Mouse (Mus musculus) kidney, embryonic 14.5 days (tissue): ENCODE data around the gene Adcy7. TPM values are rescaled to one million over a fixed set of nuclear protein-coding genes. Genes with fewer than 3 reads are reported as not detected.

Experiments used
- ATAC-seq: fragments of 200-750 bp; cut with Nextera tagmentation; 2 replicates; pipeline ENCODE4 v1.8.0; 2017; ENCODE audit warnings: moderate number of reproducible peaks, mild to moderate bottlenecking, moderate TSS enrichment, moderate library complexity; ENCODE audit not compliant: low FRiP score, low TSS enrichment
- H3K27ac ChIP-seq: fragments of 300-500 bp; sonication (generic); 2 replicates; pipeline ENCODE4 v1.5.1; 2014; ENCODE audit warnings: low read depth, mild to moderate bottlenecking, low read length, moderate library complexity, mixed read lengths
- H3K27me3 ChIP-seq: fragments of 300-500 bp; sonication (generic); 2 replicates; pipeline ENCODE4 v1.6.1; 2014; ENCODE audit warnings: mild to moderate bottlenecking, low read length; ENCODE audit not compliant: control insufficient read depth, insufficient read depth
- H3K36me3 ChIP-seq: fragments of 300-500 bp; sonication (generic); 2 replicates; pipeline ENCODE4 v1.6.1; 2014; ENCODE audit warnings: low read length, mixed read lengths; ENCODE audit not compliant: control insufficient read depth, insufficient read depth
- H3K4me1 ChIP-seq: fragments of 300-500 bp; sonication (generic); 2 replicates; pipeline ENCODE4 v1.6.1; 2014; ENCODE audit warnings: low read length, mixed read lengths; ENCODE audit not compliant: control insufficient read depth, insufficient read depth
- H3K4me2 ChIP-seq: fragments of 300-500 bp; sonication (generic); replicated peaks from 2 replicates; pipeline ENCODE4 v1.6.1; 2014; ENCODE audit warnings: low read depth, mild to moderate bottlenecking, low read length
- H3K4me3 ChIP-seq: fragments of 300-500 bp; sonication (generic); 2 replicates; pipeline ENCODE4 v1.5.1; 2014; ENCODE audit warnings: mild to moderate bottlenecking, low read length
- H3K9ac ChIP-seq: fragments of 300-500 bp; sonication (generic); 2 replicates; pipeline ENCODE4 v1.6.1; 2014; ENCODE audit warnings: low read depth, mild to moderate bottlenecking, low read length, moderate library complexity
- H3K9me3 ChIP-seq: fragments of 300-500 bp; sonication (generic); 2 replicates; pipeline ENCODE4 v1.6.1; 2016; ENCODE audit warnings: low read length; ENCODE audit not compliant: control insufficient read depth
- WGBS: fragments of 180-500 bp; shearing (Covaris S2); extraction: QIAGEN DNeasy Blood & Tissue Kit; methylation state at CpG from one replicate; pipeline ENCODE4 v1.1.7; 2014; 5-methylcytosine and 5-hydroxymethylcytosine counted together
- polyA plus RNA-seq: library from polyadenylated mRNA; unstranded; fragments of >200 nt; fragmentation: Nextera tagmentation; extraction: Ambion mirVana; gene quantifications from 2 replicates; pipeline ENCODE4 v1.2.1, GENCODE M21; 2014

Adcy7 gene
- polyA plus RNA-seq, 1 experiment from 2014 or later = 3.1 TPM

DNA sequence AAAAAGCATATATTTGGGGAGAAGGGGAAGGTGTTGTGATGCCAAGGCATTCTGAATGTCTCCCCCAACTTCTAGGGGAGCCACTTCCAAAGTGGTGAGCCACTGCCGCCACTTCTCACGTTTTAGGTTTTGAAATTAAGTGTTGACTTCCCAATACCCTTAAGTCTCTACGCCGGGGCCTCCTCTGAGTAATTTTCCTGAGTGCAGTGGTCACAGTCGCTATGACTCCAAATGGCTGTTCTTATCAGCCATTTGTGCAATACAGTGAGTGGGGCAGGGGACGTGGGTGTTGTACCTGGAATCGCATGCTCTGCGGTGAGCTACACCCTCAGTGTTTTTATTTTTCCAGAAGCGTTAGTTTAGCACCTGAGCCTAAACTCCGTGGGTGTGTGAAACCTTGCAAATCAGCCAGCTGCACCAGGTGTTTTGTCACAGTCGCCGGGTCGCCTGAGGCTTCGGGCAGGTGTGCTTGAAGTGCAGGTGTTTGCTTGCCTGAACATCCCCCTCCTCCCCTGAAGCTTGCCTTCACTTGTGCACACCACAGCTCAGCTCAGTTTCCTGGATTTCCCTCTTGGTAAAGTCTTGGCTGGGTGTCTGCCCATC lies 5.3 kb upstream of the Adcy7 start:
- H3K4me1 ChIP-seq = no peaks in the 10 kb centered on the region
- H3K27ac ChIP-seq = no peak overlapping the region
- no peaks in the 10 kb centered on the region for H3K9me3 ChIP-seq
- no peak overlapping the region for H3K4me2 ChIP-seq
- no peak overlapping the region for H3K9ac ChIP-seq
- no peak for ATAC-seq
- no peak overlapping the region for H3K4me3 ChIP-seq
- 81% methylated on average over 14 of the region's 14 CpGs for WGBS
- no peaks in the 10 kb centered on the region for H3K36me3 ChIP-seq
- H3K27me3 ChIP-seq = peaks cover 4% of the 10 kb centered on the region; the same call in 1 of the 2 replicates

DNA sequence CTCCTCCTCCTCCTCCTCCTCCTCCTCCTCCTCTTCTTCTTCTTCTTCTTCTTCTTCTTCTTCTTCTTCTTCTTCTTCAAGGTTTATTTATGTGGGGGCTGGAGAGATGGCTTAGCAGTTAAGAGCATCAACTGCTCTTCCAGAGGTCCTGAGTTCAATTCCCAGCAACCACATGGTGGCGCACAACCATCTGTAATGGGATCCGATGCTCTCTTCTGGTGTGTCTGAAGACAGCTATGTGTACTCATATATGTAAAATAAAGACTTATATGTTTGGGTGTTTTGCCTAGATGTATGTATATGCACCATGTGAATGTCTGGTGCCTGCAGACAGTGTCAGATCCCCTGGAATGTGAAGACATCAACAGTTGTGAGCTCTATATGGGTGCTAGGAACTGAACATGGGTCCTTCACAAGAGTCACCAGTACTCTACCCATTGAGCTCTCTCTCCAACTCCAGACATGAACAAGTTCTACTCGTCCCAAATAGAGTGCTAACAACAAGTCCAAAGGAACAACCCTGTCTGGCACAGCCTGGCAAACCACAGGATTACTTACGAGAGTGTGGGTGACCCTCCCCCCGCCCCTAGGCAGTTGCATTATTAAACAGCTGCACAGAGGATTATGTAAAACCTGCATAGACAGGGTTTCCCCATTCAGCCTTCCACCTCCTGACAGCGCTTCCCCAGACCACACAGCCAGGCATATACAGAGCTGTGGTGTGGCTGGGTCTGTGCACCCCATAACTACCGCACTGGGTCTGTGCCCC lies 2.9 kb upstream of the Adcy7 start:
- H3K4me3 ChIP-seq = no peak overlapping the region
- no peaks in the 10 kb centered on the region for H3K4me1 ChIP-seq
- H3K9me3 ChIP-seq = no peaks in the 10 kb centered on the region
- H3K27ac ChIP-seq = no peak overlapping the region
- H3K4me2 ChIP-seq = no peak overlapping the region
- no peak overlapping the region for H3K9ac ChIP-seq
- H3K27me3 ChIP-seq = peaks cover 17% of the 10 kb centered on the region
- WGBS = 69% methylated on average over 7 of the region's 7 CpGs
- H3K36me3 ChIP-seq = no peaks in the 10 kb centered on the region
- ATAC-seq = no peak

DNA sequence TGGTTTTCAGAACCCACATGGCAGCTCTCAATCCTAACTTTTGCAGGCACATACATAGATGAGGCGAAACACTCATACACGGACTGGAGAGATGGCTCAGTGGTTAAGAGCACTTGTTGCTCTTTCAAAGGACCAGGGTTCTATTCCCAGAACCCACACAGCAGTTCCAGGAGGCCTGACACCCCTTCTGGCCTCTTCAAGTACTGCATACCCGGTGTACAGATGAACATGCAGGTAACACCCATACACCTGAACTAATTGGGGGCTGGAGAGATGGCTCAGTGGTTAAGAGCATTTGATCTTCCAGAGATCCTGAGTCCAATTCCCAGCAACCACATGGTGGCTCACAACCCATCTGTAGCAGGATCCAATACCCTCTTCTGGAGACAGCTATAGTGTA lies 2.1 kb upstream of the Adcy7 start:
- H3K36me3 ChIP-seq = no peaks in the 10 kb centered on the region
- peaks cover 17% of the 10 kb centered on the region for H3K27me3 ChIP-seq
- ATAC-seq = no peak
- no peaks in the 10 kb centered on the region for H3K9me3 ChIP-seq
- H3K27ac ChIP-seq = no peak overlapping the region
- no peak overlapping the region for H3K9ac ChIP-seq
- H3K4me3 ChIP-seq = no peak overlapping the region
- WGBS = 70% methylated on average over 3 of the region's 3 CpGs
- no peak overlapping the region for H3K4me2 ChIP-seq
- H3K4me1 ChIP-seq = no peaks in the 10 kb centered on the region

DNA sequence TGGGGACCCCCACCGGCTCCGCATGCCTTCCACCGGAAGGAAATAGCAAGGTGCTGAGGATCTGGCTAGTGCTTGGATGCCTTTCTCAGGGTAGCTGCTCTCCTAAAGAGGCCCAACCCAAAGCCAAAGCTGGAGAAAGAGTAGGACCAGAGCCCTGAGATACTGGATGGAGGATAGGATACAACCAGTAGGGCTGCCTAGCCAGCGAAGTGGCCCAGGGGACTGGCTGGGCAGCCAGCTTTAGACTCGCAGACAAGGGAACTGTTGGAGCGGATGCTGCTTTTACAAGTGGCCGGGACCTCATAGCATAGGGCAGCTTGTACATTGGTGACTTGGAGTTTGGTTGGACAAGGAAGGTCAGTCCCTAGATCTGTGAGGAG lies 838 bp downstream of the Adcy7 start:
- Histone ChIP-seq H3K9me3 (no peaks in the 10 kb centered on the region), H3K27me3 (peaks cover 17% of the 10 kb centered on the region), H3K4me1 (no peaks in the 10 kb centered on the region), H3K4me2 (peak overlapping the region; percentile 88), H3K36me3 (no peaks in the 10 kb centered on the region), H3K27ac (no peak overlapping the region), H3K9ac (no peak overlapping the region), H3K4me3 (no peak overlapping the region; the same call in 1 of the 2 replicates)
- peak; percentile 12; the same call in 1 of the 2 replicates for ATAC-seq
- 70% methylated on average over 7 of the region's 7 CpGs for WGBS

DNA sequence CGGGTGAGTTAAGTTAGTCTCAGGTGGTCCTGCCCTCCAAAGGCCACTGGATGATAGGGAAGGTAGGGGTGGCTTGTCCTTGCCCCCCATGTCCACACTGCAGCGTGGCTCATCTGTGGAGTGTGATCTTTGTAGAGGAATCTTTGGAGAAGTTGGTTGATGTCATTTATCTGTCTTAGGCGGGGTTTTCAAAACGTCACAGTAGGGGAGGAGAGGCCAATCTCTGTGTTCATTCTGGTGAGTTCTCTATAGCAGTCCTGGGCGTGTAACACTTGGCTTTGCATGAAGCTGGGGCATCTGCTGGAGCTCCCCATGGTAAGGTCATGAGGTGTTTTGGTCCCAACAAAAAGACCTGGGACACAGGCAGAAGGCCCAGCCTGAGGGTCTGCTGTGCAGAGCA lies 1.9 kb downstream of the Adcy7 start:
- Histone ChIP-seq H3K4me3 (no peak overlapping the region), H3K27ac (no peak overlapping the region), H3K4me1 (no peaks in the 10 kb centered on the region), H3K36me3 (no peaks in the 10 kb centered on the region), H3K27me3 (peaks cover 17% of the 10 kb centered on the region), H3K4me2 (no peak overlapping the region), H3K9me3 (no peaks in the 10 kb centered on the region), H3K9ac (no peak overlapping the region)
- WGBS = 92% methylated on average over 5 of the region's 5 CpGs
- ATAC-seq = no peak

DNA sequence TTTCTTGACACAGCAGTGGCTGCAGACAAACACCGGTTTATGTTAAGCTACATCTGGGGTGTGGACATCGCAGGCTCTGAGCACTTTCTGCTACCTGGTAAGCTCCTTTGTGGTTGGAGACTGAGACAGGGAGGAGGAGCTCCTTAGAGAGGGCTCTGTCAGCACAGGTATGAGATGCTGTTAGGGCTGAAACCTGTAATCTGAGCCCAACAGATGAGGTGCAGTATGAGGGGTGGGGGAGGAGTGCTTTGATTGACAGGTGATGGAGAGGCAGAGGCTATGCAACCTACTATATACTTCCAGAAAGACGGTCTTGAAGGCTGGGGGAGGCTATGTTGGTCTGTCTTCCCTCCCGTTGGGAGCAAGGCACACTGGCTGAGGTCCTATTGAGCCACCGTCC lies 7.0 kb downstream of the Adcy7 start:
- Histone ChIP-seq H3K27me3 (no peaks in the 10 kb centered on the region), H3K4me3 (no peak overlapping the region), H3K4me1 (no peaks in the 10 kb centered on the region), H3K36me3 (no peaks in the 10 kb centered on the region), H3K27ac (no peak overlapping the region), H3K9ac (no peak overlapping the region), H3K4me2 (no peak overlapping the region), H3K9me3 (no peaks in the 10 kb centered on the region)
- 46% methylated on average over 5 of the region's 5 CpGs for WGBS
- no peak for ATAC-seq

DNA sequence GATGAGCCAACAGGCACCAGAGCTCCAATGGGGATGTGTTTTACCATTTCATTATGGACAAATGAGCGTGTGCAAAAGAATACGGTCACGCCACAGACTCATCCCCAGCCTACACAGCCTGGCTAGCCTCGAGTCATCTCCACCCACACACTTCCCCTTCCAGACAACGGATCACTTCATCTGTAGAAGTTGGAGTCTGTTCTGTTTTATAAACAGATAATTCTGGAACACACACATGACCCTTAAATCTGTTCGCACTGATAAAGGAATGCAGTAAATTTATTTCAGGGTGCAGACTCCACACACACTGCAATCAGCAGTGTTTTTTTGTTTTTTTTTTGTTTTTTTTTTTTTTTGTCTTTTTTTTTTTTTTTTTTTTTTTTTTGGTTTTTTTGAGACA lies 7.5 kb downstream of the Adcy7 start:
- WGBS = 75% methylated on average over 6 of the region's 6 CpGs
- Histone ChIP-seq H3K36me3 (no peaks in the 10 kb centered on the region), H3K9ac (no peak overlapping the region), H3K4me3 (no peak overlapping the region), H3K27ac (no peak overlapping the region), H3K9me3 (no peaks in the 10 kb centered on the region), H3K4me2 (no peak overlapping the region), H3K27me3 (no peaks in the 10 kb centered on the region), H3K4me1 (no peaks in the 10 kb centered on the region)
- ATAC-seq = no peak

DNA sequence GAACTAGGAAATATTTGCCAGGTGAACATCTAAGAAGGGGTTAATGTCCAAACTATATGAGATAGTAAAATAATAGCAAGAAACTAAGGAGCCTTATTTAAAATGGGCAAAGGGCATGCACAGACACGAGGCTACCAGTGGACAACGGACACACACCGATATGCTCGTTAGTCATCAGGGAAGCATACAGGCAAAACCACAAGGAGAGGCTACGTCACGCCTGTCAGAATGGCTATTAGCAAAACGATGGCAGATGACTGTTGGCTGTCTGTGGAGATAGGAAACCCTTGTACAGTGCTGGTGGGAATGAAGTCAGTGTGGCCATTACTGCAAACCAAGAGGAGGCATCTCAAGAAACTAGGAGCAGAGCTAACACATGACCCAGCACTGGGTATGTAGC lies 8.7 kb downstream of the Adcy7 start:
- Histone ChIP-seq H3K9ac (no peak overlapping the region), H3K9me3 (no peaks in the 10 kb centered on the region), H3K27me3 (no peaks in the 10 kb centered on the region), H3K36me3 (no peaks in the 10 kb centered on the region), H3K4me2 (no peak overlapping the region), H3K4me1 (no peaks in the 10 kb centered on the region), H3K27ac (no peak overlapping the region), H3K4me3 (no peak overlapping the region)
- 78% methylated on average over 7 of the region's 7 CpGs for WGBS
- ATAC-seq = no peak

DNA sequence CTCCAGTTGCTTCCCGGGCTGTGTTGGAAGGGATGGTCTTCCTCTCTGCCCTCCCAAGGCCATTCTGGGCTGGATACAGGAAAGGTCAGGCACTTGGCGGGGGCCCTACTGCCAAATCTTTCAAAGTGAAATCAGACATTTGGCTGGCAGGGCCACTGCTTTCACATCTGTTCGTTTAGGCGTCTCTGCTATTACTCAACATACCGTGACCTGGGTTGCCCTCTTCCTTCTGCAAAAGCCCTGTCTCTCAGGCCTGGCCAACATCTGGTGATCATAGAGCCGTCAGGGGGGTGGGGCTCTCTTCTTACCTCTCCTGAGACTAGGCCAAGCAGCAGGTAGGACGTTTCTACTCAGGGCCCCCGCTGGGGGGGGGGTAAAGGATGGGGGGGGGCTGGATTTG lies 10.5 kb downstream of the Adcy7 start:
- no peak for ATAC-seq
- Histone ChIP-seq H3K9ac (no peak overlapping the region), H3K4me3 (no peak overlapping the region), H3K4me1 (no peaks in the 10 kb centered on the region), H3K9me3 (no peaks in the 10 kb centered on the region), H3K27me3 (no peaks in the 10 kb centered on the region), H3K36me3 (no peaks in the 10 kb centered on the region), H3K27ac (no peak overlapping the region), H3K4me2 (no peak overlapping the region)
- 26% methylated on average over 8 of the region's 8 CpGs for WGBS
